Mouse (Mus musculus): ENCODE data around the gene Dennd2d. TPM values are rescaled to one million over a fixed set of nuclear protein-coding genes. Genes with fewer than 3 reads are reported as not detected.

The Dennd2d gene
- polyA plus RNA-seq, 1 experiment, result 5.4 TPM

DNA sequence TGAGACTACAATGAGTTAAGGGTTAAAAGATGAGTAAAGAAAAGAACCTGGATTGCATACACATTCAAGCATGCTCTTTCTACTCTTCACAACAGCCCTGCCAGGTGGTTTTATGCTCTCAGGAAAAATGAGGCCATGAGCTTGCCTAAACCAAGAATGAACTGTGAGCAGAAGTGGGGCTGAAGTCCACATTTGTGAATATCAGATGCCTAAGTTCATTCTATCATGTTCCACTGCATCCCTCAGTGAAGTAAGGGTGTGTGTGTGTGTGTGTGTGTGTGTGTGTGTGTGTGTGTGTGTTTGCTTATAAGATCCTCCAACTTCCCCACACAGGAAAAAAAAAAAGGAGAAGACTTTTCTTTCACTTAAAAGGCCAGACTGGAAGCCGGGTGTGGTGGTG lies 5.3 kb upstream of the Dennd2d start:
- Histone ChIP-seq H3K4me1 (ENCODE audit: control insufficient read depth, insufficient read depth, low read length) (peaks cover 3% of the 10 kb centered on the region; the same call in 1 of the 2 replicates), H3K27ac (ENCODE audit: insufficient read depth, low read length) (no peak overlapping the region), H3K4me3 (ENCODE audit: insufficient read depth, low read length) (no peak overlapping the region)
- TF ChIP-seq POLR2A (IDR thresholded peaks at IDR 0.05; ENCODE audit: low read depth, low read length), result no peak
- no peak for TF ChIP-seq CTCF (IDR thresholded peaks at IDR 0.05; ENCODE audit: borderline replicate concordance, insufficient read depth, low read length)

- H3K4me3 ChIP-seq (ENCODE audit: insufficient read depth, low read length), result no peak overlapping the region
Measured at GRCm38 (mm10) chr3:106483297-106483696, 1.1 kb downstream of the Dennd2d start.

GRCm38 (mm10) chr3:106483796-106484405 lies 1.7 kb downstream of the Dennd2d start:
- no peak for TF ChIP-seq POLR2A (IDR thresholded peaks at IDR 0.05; ENCODE audit: low read depth, low read length)
- no peak for TF ChIP-seq CTCF (IDR thresholded peaks at IDR 0.05; ENCODE audit: borderline replicate concordance, insufficient read depth, low read length)
- Histone ChIP-seq H3K4me1 (ENCODE audit: control insufficient read depth, insufficient read depth, low read length) (peaks cover 3% of the 10 kb centered on the region; the same call in 1 of the 2 replicates), H3K4me3 (ENCODE audit: insufficient read depth, low read length) (no peak overlapping the region), H3K27ac (ENCODE audit: insufficient read depth, low read length) (no peak overlapping the region)

More at GRCm38 (mm10) chr3:106483297-106483696, 1.1 kb downstream of the Dennd2d start:
- peaks cover 3% of the 10 kb centered on the region; the same call in 1 of the 2 replicates for H3K4me1 ChIP-seq (ENCODE audit: control insufficient read depth, insufficient read depth, low read length)
- TF ChIP-seq POLR2A (IDR thresholded peaks at IDR 0.05; ENCODE audit: low read depth, low read length), result no peak
- no peak for TF ChIP-seq CTCF (IDR thresholded peaks at IDR 0.05; ENCODE audit: borderline replicate concordance, insufficient read depth, low read length)
- H3K27ac ChIP-seq (ENCODE audit: insufficient read depth, low read length), result no peak overlapping the region

DNA sequence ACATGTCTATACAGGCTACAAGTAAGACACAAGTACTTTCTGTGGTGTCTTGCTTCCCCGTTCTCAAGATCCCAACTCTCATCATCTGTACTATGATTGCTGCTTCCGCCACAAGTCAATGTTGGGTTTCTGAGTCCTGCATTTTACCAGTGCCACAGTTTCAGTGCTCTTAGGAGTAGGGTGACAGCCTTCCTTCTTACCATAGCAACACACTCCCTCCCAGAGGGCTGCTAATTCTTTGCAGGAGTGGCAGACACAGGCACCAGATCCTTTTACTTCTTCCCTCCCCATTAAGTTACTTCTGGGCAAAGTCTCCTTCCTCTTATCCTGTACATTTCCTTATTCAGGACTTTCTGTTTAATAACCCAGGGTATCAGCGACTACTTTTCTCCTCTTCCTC lies 2.7 kb downstream of the Dennd2d start:
- no peak overlapping the region for H3K4me3 ChIP-seq (ENCODE audit: insufficient read depth, low read length)
- H3K27ac ChIP-seq (ENCODE audit: insufficient read depth, low read length), result no peak overlapping the region
- peaks cover 3% of the 10 kb centered on the region; the same call in 1 of the 2 replicates for H3K4me1 ChIP-seq (ENCODE audit: control insufficient read depth, insufficient read depth, low read length)
- no peak for TF ChIP-seq CTCF (IDR thresholded peaks at IDR 0.05; ENCODE audit: borderline replicate concordance, insufficient read depth, low read length)
- no peak for TF ChIP-seq POLR2A (IDR thresholded peaks at IDR 0.05; ENCODE audit: low read depth, low read length)

- H3K27ac ChIP-seq (ENCODE audit: insufficient read depth, low read length), result no peak overlapping the region
- H3K4me3 ChIP-seq (ENCODE audit: insufficient read depth, low read length), result no peak overlapping the region
- no peak for TF ChIP-seq CTCF (IDR thresholded peaks at IDR 0.05; ENCODE audit: borderline replicate concordance, insufficient read depth, low read length)
- TF ChIP-seq POLR2A (IDR thresholded peaks at IDR 0.05; ENCODE audit: low read depth, low read length), result no peak
- no peaks in the 10 kb centered on the region for H3K4me1 ChIP-seq (ENCODE audit: control insufficient read depth, insufficient read depth, low read length)
Measured at GRCm38 (mm10) chr3:106485810-106486209, 3.6 kb downstream of the Dennd2d start.

- no peak overlapping the region for H3K27ac ChIP-seq (ENCODE audit: insufficient read depth, low read length)
- H3K4me1 ChIP-seq (ENCODE audit: control insufficient read depth, insufficient read depth, low read length), result no peaks in the 10 kb centered on the region
- no peak overlapping the region for H3K4me3 ChIP-seq (ENCODE audit: insufficient read depth, low read length)
- TF ChIP-seq CTCF (IDR thresholded peaks at IDR 0.05; ENCODE audit: borderline replicate concordance, insufficient read depth, low read length) (no peak), POLR2A (IDR thresholded peaks at IDR 0.05; ENCODE audit: low read depth, low read length) (no peak)
Measured at GRCm38 (mm10) chr3:106487551-106487950, 5.3 kb downstream of the Dennd2d start.

- Histone ChIP-seq H3K4me1 (ENCODE audit: control insufficient read depth, insufficient read depth, low read length) (no peaks in the 10 kb centered on the region; the same call in 1 of the 2 replicates), H3K4me3 (ENCODE audit: insufficient read depth, low read length) (no peak overlapping the region), H3K27ac (ENCODE audit: insufficient read depth, low read length) (no peak overlapping the region)
- no peak for TF ChIP-seq CTCF (IDR thresholded peaks at IDR 0.05; ENCODE audit: borderline replicate concordance, insufficient read depth, low read length)
- no peak for TF ChIP-seq POLR2A (IDR thresholded peaks at IDR 0.05; ENCODE audit: low read depth, low read length)
Measured at GRCm38 (mm10) chr3:106490239-106490638, 8.0 kb downstream of the Dennd2d start.

- Histone ChIP-seq H3K4me1 (ENCODE audit: control insufficient read depth, insufficient read depth, low read length) (no peaks in the 10 kb centered on the region; the same call in 1 of the 2 replicates), H3K4me3 (ENCODE audit: insufficient read depth, low read length) (no peak overlapping the region), H3K27ac (ENCODE audit: insufficient read depth, low read length) (no peak overlapping the region)
- TF ChIP-seq POLR2A (IDR thresholded peaks at IDR 0.05; ENCODE audit: low read depth, low read length) (no peak), CTCF (IDR thresholded peaks at IDR 0.05; ENCODE audit: borderline replicate concordance, insufficient read depth, low read length) (no peak)
Measured at GRCm38 (mm10) chr3:106492723-106493122, 10.5 kb downstream of the Dennd2d start.

GRCm38 (mm10) chr3:106493202-106493601 lies 11.0 kb downstream of the Dennd2d start:
- Histone ChIP-seq H3K27ac (ENCODE audit: insufficient read depth, low read length) (no peak overlapping the region), H3K4me1 (ENCODE audit: control insufficient read depth, insufficient read depth, low read length) (no peaks in the 10 kb centered on the region; the same call in 1 of the 2 replicates), H3K4me3 (ENCODE audit: insufficient read depth, low read length) (no peak overlapping the region)
- TF ChIP-seq CTCF (IDR thresholded peaks at IDR 0.05; ENCODE audit: borderline replicate concordance, insufficient read depth, low read length) (no peak), POLR2A (IDR thresholded peaks at IDR 0.05; ENCODE audit: low read depth, low read length) (no peak)

DNA sequence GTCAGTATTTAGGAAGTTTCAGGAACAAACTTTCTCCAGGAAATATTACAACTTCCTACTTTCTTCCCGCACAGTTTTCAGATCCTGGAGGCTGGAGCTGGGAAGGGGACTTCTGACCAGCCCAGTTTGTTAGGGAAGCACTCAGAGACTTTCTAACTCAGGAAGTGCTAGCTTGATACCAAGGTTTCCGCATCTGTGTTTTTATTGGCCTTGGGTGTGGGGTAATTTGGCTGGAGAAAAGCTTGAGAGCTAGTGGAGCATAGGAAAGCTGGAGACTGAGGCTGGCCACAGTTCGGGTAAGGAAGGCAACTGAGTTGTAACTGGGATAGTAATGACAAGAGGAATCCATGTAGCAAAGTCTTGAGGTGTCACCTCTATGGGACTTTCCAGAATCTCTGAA lies 11.7 kb downstream of the Dennd2d start:
- Histone ChIP-seq H3K27ac (ENCODE audit: insufficient read depth, low read length) (no peak overlapping the region), H3K4me3 (ENCODE audit: insufficient read depth, low read length) (no peak overlapping the region), H3K4me1 (ENCODE audit: control insufficient read depth, insufficient read depth, low read length) (no peaks in the 10 kb centered on the region; the same call in 1 of the 2 replicates)
- TF ChIP-seq CTCF (IDR thresholded peaks at IDR 0.05; ENCODE audit: borderline replicate concordance, insufficient read depth, low read length) (no peak), POLR2A (IDR thresholded peaks at IDR 0.05; ENCODE audit: low read depth, low read length) (no peak)
